14 mouse cellular contexts compared by ENCODE assay signal in the genomic region with DNA sequence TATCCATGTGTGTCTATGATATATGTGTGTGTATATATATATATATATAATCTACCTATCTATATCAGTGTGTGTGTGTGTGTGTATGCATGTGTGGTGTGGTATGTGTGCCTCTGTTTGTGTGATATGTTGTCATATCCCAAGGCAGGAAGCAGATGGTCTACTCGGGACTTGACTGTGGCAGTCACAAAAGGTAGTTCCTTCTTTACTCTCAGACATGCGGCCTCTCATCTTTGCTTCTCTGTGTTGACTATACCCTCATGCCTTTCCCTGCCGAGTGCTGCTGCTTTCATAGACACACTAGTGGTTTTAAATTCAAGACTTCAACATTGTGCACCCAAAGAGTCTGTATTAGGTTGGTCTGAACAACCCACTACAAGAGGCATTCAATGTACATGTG.
"Had no signal": no experiment of that assay in that cellular context is flagged by ENCODE, and none has a peak within 500 bp of the region (broad histone marks: within the 10 kb centered on the region; RNA-seq: fewer than 3 reads in every experiment).

No protein-coding gene starts in this region.

- DNase-seq: kidney, adult 18-20 months; kidney, adult 9 months; kidney, postnatal 14 days; kidney, postnatal 4 days; liver; lung, adult 18-20 months; lung, postnatal 10 days; lung, postnatal 36 days; right cerebral cortex, adult 18-20 months; right cerebral cortex, postnatal 14 days; right cerebral cortex, postnatal 4 days; thymus, postnatal 25 days had no signal

- ATAC-seq: liver, embryonic 12.5 days; midbrain, embryonic 15.5 days had no signal
